Mouse (Mus musculus) stomach, embryonic 15.5 days (tissue): ENCODE data around the gene Clasrp. TPM values are rescaled to one million over a fixed set of nuclear protein-coding genes. Genes with fewer than 3 reads are reported as not detected.

Experiments
- ATAC-seq: fragments of 200-750 bp; cut with Nextera tagmentation; 2 replicates; pipeline ENCODE4 v1.8.0; 2017; ENCODE audit warnings: low read depth, moderate number of reproducible peaks, moderate TSS enrichment; ENCODE audit not compliant: insufficient read depth, low FRiP score
- H3K27ac ChIP-seq: fragments of 300-500 bp; sonication (generic); 2 replicates; pipeline ENCODE4 v1.5.1; 2015; ENCODE audit warnings: mild to moderate bottlenecking, inconsistent platforms
- H3K27me3 ChIP-seq: fragments of 300-500 bp; sonication (generic); replicated peaks from 2 replicates; pipeline ENCODE4 v1.6.1; 2015; ENCODE audit warnings: inconsistent platforms
- H3K36me3 ChIP-seq: fragments of 300-500 bp; sonication (generic); 2 replicates; pipeline ENCODE4 v1.6.1; 2015; ENCODE audit warnings: inconsistent platforms
- H3K4me1 ChIP-seq: fragments of 300-500 bp; sonication (generic); 2 replicates; pipeline ENCODE4 v1.6.1; 2015; ENCODE audit warnings: inconsistent platforms
- H3K4me2 ChIP-seq: fragments of 300-500 bp; sonication (generic); 2 replicates; pipeline ENCODE4 v1.6.1; 2015; ENCODE audit warnings: mild to moderate bottlenecking, inconsistent platforms
- H3K4me3 ChIP-seq: fragments of 300-500 bp; sonication (generic); replicated peaks from 2 replicates; pipeline ENCODE4 v1.5.1; 2015; ENCODE audit warnings: inconsistent platforms
- H3K9ac ChIP-seq: fragments of 300-500 bp; sonication (generic); 2 replicates; pipeline ENCODE4 v1.6.1; 2015; ENCODE audit warnings: inconsistent platforms
- H3K9me3 ChIP-seq: fragments of 300-500 bp; sonication (generic); 2 replicates; pipeline ENCODE4 v1.6.1; 2016; ENCODE audit warnings: inconsistent platforms
- WGBS: fragments of 180-500 bp; shearing (Covaris S2); methylation state at CpG from one replicate; pipeline ENCODE4 v1.1.7; 2015; 5-methylcytosine and 5-hydroxymethylcytosine counted together
- polyA plus RNA-seq: library from polyadenylated mRNA; unstranded; fragments of >200 nt; fragmentation: Nextera tagmentation; extraction: Ambion mirVana; gene quantifications from 2 replicates; pipeline ENCODE4 v1.2.1, GENCODE M21; 2015

Clasrp gene
- polyA plus RNA-seq, 1 experiment from 2014 or later: 44.8 TPM

GRCm38 (mm10) chr7:19560491-19561260 lies 43.6 kb downstream of the Clasrp start:
- Histone ChIP-seq H3K4me2 (peak overlapping the region; percentile 82), H3K9ac (peak overlapping the region; percentile 89; the same call in 1 of the 2 replicates), H3K27ac (peak overlapping the region; percentile 91; the same call in 1 of the 2 replicates), H3K36me3 (peaks cover 16% of the 10 kb centered on the region), H3K27me3 (no peaks in the 10 kb centered on the region), H3K4me1 (peaks cover 35% of the 10 kb centered on the region), H3K4me3 (peak overlapping the region; percentile 81), H3K9me3 (no peaks in the 10 kb centered on the region)
- WGBS: 23% methylated on average over 11 of the region's 11 CpGs
- no peak for ATAC-seq

GRCm38 (mm10) chr7:19558965-19559364 lies 45.3 kb downstream of the Clasrp start:
- 41% methylated on average over 2 of the region's 2 CpGs for WGBS
- Histone ChIP-seq H3K27ac (peak overlapping the region; percentile 36), H3K4me3 (no peak overlapping the region), H3K9ac (0 out of 2 replicates have a peak overlapping the region, but pooled peaks have one; percentile 0), H3K4me2 (peak overlapping the region; percentile 23), H3K36me3 (peaks cover 11% of the 10 kb centered on the region), H3K9me3 (no peaks in the 10 kb centered on the region), H3K4me1 (peaks cover 38% of the 10 kb centered on the region), H3K27me3 (no peaks in the 10 kb centered on the region)
- no peak for ATAC-seq

GRCm38 (mm10) chr7:19557982-19558900 lies 46.0 kb downstream of the Clasrp start:
- Histone ChIP-seq H3K36me3 (peaks cover 18% of the 10 kb centered on the region), H3K9me3 (no peaks in the 10 kb centered on the region), H3K27me3 (no peaks in the 10 kb centered on the region), H3K4me2 (peak overlapping the region; percentile 23; the same call in 1 of the 2 replicates), H3K27ac (peak overlapping the region; percentile 36), H3K4me3 (no peak overlapping the region), H3K9ac (0 out of 2 replicates have a peak overlapping the region, but pooled peaks have one; percentile 0), H3K4me1 (peaks cover 40% of the 10 kb centered on the region)
- WGBS: 83% methylated on average over 6 of the region's 6 CpGs
- no peak for ATAC-seq

GRCm38 (mm10) chr7:19557086-19557485 lies 47.2 kb downstream of the Clasrp start:
- no peak for ATAC-seq
- Histone ChIP-seq H3K9me3 (no peaks in the 10 kb centered on the region), H3K27me3 (no peaks in the 10 kb centered on the region), H3K9ac (no peak overlapping the region), H3K4me3 (no peak overlapping the region), H3K27ac (no peak overlapping the region), H3K4me2 (no peak overlapping the region), H3K36me3 (peaks cover 20% of the 10 kb centered on the region), H3K4me1 (peaks cover 38% of the 10 kb centered on the region)
- 88% methylated on average over 2 of the region's 2 CpGs for WGBS

GRCm38 (mm10) chr7:19554168-19554567 lies 50.1 kb downstream of the Clasrp start:
- Histone ChIP-seq H3K4me1 (peaks cover 31% of the 10 kb centered on the region), H3K9ac (no peak overlapping the region), H3K4me2 (no peak overlapping the region), H3K36me3 (peaks cover 23% of the 10 kb centered on the region), H3K27me3 (no peaks in the 10 kb centered on the region), H3K27ac (no peak overlapping the region), H3K4me3 (no peak overlapping the region), H3K9me3 (no peaks in the 10 kb centered on the region)
- ATAC-seq: no peak
- WGBS: 92% methylated on average over 1 of the region's 1 CpGs

GRCm38 (mm10) chr7:19552443-19552842 lies 51.8 kb downstream of the Clasrp start:
- H3K27me3 ChIP-seq: no peaks in the 10 kb centered on the region
- H3K4me3 ChIP-seq: no peak overlapping the region
- peaks cover 26% of the 10 kb centered on the region for H3K4me1 ChIP-seq
- peaks cover 24% of the 10 kb centered on the region for H3K36me3 ChIP-seq
- WGBS: 39% methylated on average over 2 of the region's 2 CpGs
- H3K27ac ChIP-seq: no peak overlapping the region
- peak; percentile 82; the same call in 1 of the 2 replicates for ATAC-seq
- H3K9ac ChIP-seq: no peak overlapping the region
- no peaks in the 10 kb centered on the region for H3K9me3 ChIP-seq
- no peak overlapping the region for H3K4me2 ChIP-seq

- Histone ChIP-seq H3K27ac (0 out of 2 replicates have a peak overlapping the region, but pooled peaks have one; percentile 5), H3K9ac (no peak overlapping the region), H3K4me1 (peaks cover 30% of the 10 kb centered on the region; the same call in 1 of the 2 replicates), H3K9me3 (no peaks in the 10 kb centered on the region), H3K4me3 (no peak overlapping the region), H3K27me3 (no peaks in the 10 kb centered on the region), H3K36me3 (peaks cover 24% of the 10 kb centered on the region), H3K4me2 (no peak overlapping the region)
- ATAC-seq: no peak
- 78% methylated on average over 5 of the region's 5 CpGs for WGBS
Observed at GRCm38 (mm10) chr7:19551634-19552033, 52.7 kb downstream of the Clasrp start.

GRCm38 (mm10) chr7:19549394-19549793 lies 54.9 kb downstream of the Clasrp start:
- H3K9me3 ChIP-seq: no peaks in the 10 kb centered on the region
- WGBS: 70% methylated on average over 10 of the region's 10 CpGs
- no peak for ATAC-seq

GRCm38 (mm10) chr7:19547344-19547969 lies 56.8 kb downstream of the Clasrp start:
- H3K36me3 ChIP-seq: peaks cover 4% of the 10 kb centered on the region; the same call in 1 of the 2 replicates
- H3K27me3 ChIP-seq: no peaks in the 10 kb centered on the region
- H3K9ac ChIP-seq: no peak overlapping the region
- peak overlapping the region; percentile 73 for H3K27ac ChIP-seq
- no peak overlapping the region for H3K4me3 ChIP-seq
- H3K9me3 ChIP-seq: no peaks in the 10 kb centered on the region
- peaks cover 52% of the 10 kb centered on the region for H3K4me1 ChIP-seq
- peak; percentile 81 for ATAC-seq
- WGBS: 54% methylated on average over 2 of the region's 2 CpGs
- H3K4me2 ChIP-seq: peak overlapping the region; percentile 0; the same call in 1 of the 2 replicates

More at GRCm38 (mm10) chr7:19549394-19549793, 54.9 kb downstream of the Clasrp start:
- Histone ChIP-seq H3K4me3 (no peak overlapping the region), H3K4me1 (peaks cover 47% of the 10 kb centered on the region), H3K4me2 (no peak overlapping the region), H3K27ac (no peak overlapping the region), H3K27me3 (no peaks in the 10 kb centered on the region), H3K9ac (no peak overlapping the region), H3K36me3 (peaks cover 17% of the 10 kb centered on the region; the same call in 1 of the 2 replicates)

- Histone ChIP-seq H3K27me3 (no peaks in the 10 kb centered on the region), H3K4me2 (no peak overlapping the region), H3K4me3 (no peak overlapping the region), H3K9me3 (no peaks in the 10 kb centered on the region), H3K36me3 (peaks cover 4% of the 10 kb centered on the region; the same call in 1 of the 2 replicates), H3K9ac (no peak overlapping the region), H3K4me1 (peaks cover 54% of the 10 kb centered on the region), H3K27ac (peak overlapping the region; percentile 73; the same call in 1 of the 2 replicates)
- no peak for ATAC-seq
- WGBS: 28% methylated on average over 3 of the region's 3 CpGs
Observed at GRCm38 (mm10) chr7:19546007-19546406, 58.3 kb downstream of the Clasrp start.

GRCm38 (mm10) chr7:19543584-19543983 lies 60.7 kb downstream of the Clasrp start:
- Histone ChIP-seq H3K36me3 (no peaks in the 10 kb centered on the region), H3K9me3 (no peaks in the 10 kb centered on the region), H3K4me3 (no peak overlapping the region), H3K27ac (0 out of 2 replicates have a peak overlapping the region, but pooled peaks have one; percentile 40), H3K4me1 (peaks cover 51% of the 10 kb centered on the region), H3K27me3 (no peaks in the 10 kb centered on the region), H3K4me2 (no peak overlapping the region), H3K9ac (no peak overlapping the region)
- no peak for ATAC-seq
- WGBS: 36% methylated on average over 6 of the region's 6 CpGs
